Mouse (Mus musculus): ENCODE data around the gene Wdr5b. TPM values are rescaled to one million over a fixed set of nuclear protein-coding genes. Genes with fewer than 3 reads are reported as not detected.

Wdr5b gene
- 5.2 and 7.2 TPM in 2 replicates for polyA plus RNA-seq (2012; rRNA removed)

GRCm38 (mm10) chr16:36040640-36041624 is at the start of gene Wdr5b:
Wdr5b (plus strand) TSS chr16:36041190.

GRCm38 (mm10) chr16:36071450-36072379 is 30.7 kb downstream of the Wdr5b start, which contains the start of the genes Fam162a and Ccdc58:
Fam162a (minus strand) TSS chr16:36071594.
Ccdc58 (plus strand) TSS chr16:36071685.

Other genes with a start within 250 kb of the Wdr5b start
- gene Parp14, start 169.6 kb upstream of the Wdr5b start, polyA plus RNA-seq (2012; rRNA removed) = 0.47 and 0.48 TPM in 2 replicates
- 2.3 and 2.8 TPM in 2 replicates for gene Parp9, start 102.7 kb upstream of the Wdr5b start, polyA plus RNA-seq (2012; rRNA removed)
- 1.6 and 1.9 TPM in 2 replicates for gene Dtx3l, start 102.0 kb upstream of the Wdr5b start, polyA plus RNA-seq (2012; rRNA removed)
- gene Kpna1, start 62.4 kb upstream of the Wdr5b start, polyA plus RNA-seq (2012; rRNA removed) = 25.0 and 32.8 TPM in 2 replicates
- 209 TPM in 2 replicates for gene Fam162a, start 30.4 kb downstream of the Wdr5b start, polyA plus RNA-seq (2012; rRNA removed)
- gene Ccdc58, start 30.5 kb downstream of the Wdr5b start, polyA plus RNA-seq (2012; rRNA removed) = 59.8 and 89.2 TPM in 2 replicates
- gene Csta1, start 90.1 kb downstream of the Wdr5b start, polyA plus RNA-seq (2012; rRNA removed) = not detected in 2 replicates
- gene Stfa2l1, start 115.6 kb downstream of the Wdr5b start, polyA plus RNA-seq (2012; rRNA removed) = 0.83 and 1.4 TPM in 2 replicates
- 3.3 and 3.9 TPM in 2 replicates for gene Gm5483, start 143.0 kb downstream of the Wdr5b start, polyA plus RNA-seq (2012; rRNA removed)
- not detected in 2 replicates for gene Gm5416, start 169.2 kb downstream of the Wdr5b start, polyA plus RNA-seq (2012; rRNA removed)
- not detected in 2 replicates for gene 2010005H15Rik, start 180.3 kb downstream of the Wdr5b start, polyA plus RNA-seq (2012; rRNA removed)
- 2.1 and 4.0 TPM in 2 replicates for gene Stfa1, start 235.8 kb downstream of the Wdr5b start, polyA plus RNA-seq (2012; rRNA removed)